Mouse (Mus musculus): ENCODE measurements around the gene Rfk. TPM values are rescaled to one million over a fixed set of nuclear protein-coding genes. Genes with fewer than 3 reads are reported as not detected.

Rfk gene
- total and polyA plus RNA-seq, 2 experiments, result 43.8 to 53.3 TPM

DNA sequence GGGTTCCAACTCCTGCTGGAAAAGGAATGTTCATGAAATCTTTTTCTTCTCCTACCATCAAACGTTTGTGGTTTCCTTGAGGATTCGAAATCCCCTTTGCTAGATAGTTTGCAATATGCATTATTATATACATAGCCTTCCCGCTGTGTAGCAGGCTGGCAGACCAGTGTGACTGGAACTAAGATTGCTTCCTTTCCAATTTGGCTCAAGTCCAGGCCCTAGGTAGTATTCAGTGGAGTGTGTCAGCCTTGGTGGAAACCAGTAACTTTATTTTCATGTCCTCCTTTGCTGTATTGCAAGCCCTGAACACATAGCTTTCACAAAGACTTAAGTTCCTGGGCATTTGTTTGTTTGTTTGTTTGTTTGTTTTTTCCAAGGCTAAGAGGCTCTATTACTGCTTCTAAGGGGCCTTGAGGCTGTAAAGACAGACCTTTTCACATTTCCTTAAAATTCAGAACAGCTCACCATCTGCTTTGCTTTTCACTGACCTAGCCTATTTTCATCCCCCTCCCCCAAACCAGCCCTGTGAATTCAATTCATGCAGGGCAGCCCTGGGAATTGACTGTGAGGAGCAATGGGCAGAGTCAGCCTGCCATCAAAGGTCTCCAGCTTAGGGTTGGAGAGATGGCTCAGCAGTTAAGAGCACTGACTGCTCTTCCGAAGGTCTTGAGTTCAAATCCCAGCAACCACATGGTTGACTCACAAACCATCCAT is 45.8 kb downstream of the Rfk start:
- no peak for TF ChIP-seq POLR2A (IDR thresholded peaks at IDR 0.05; ENCODE audit: extremely low read depth, insufficient read depth, low read length)
- no peak for TF ChIP-seq CTCF (IDR thresholded peaks at IDR 0.05; ENCODE audit: low read depth, low read length)
- Histone ChIP-seq H3K79me2 (ENCODE audit: control insufficient read depth, insufficient read depth, low read length) (no peaks in the 10 kb centered on the region), H3K4me3 (ENCODE audit: insufficient read depth, low read depth, low read length) (no peak overlapping the region), H3K27me3 (ENCODE audit: control insufficient read depth, insufficient read depth, low read length) (no peaks in the 10 kb centered on the region), H3K36me3 (ENCODE audit: control insufficient read depth, insufficient read depth, low read length) (no peaks in the 10 kb centered on the region), H3K27ac (replicated peaks; ENCODE audit: insufficient read depth, low read depth, low read length) (no peak overlapping the region), H3K9ac (ENCODE audit: low read depth, low read length) (no peak overlapping the region), H3K4me1 (ENCODE audit: control insufficient read depth, insufficient read depth, low read length) (peaks cover 1% of the 10 kb centered on the region; the same call in 1 of the 2 replicates)
- no peak for DNase-seq (ENCODE audit: extremely low read depth, low read depth, low spot score)
- WGBS, result 79% methylated on average over 4 of the region's 4 CpGs

DNA sequence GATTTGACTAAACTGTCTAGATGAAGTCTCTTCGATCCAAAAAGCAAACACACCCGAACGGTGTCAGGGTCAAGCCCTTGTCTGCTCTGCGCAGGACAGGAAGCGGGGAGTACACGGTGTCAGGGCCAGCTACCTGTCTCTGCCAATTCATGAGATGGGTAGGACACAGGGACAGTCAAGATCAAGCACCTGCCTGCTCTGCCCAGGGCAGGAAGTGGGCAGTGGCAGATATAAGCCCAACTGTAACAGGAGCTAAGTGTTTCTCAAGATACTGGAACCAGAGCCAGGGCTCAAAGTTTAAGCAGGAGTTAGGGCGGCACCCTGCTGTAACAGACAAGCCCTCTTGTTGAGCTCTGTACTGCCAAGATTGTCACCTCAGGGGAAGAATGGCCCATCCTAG is 49.7 kb downstream of the Rfk start:
- no peaks in the 10 kb centered on the region for H3K79me2 ChIP-seq (ENCODE audit: control insufficient read depth, insufficient read depth, low read length)
- peak; percentile 83 for DNase-seq (ENCODE audit: extremely low read depth, low read depth, low spot score)
- WGBS, result 22% methylated on average over 7 of the region's 7 CpGs
- no peak overlapping the region for H3K9ac ChIP-seq (ENCODE audit: low read depth, low read length)
- TF ChIP-seq POLR2A (IDR thresholded peaks at IDR 0.05; ENCODE audit: extremely low read depth, insufficient read depth, low read length) (no peak), CTCF (IDR thresholded peaks at IDR 0.05; ENCODE audit: low read depth, low read length) (no peak)
- H3K27me3 ChIP-seq (ENCODE audit: control insufficient read depth, insufficient read depth, low read length), result no peaks in the 10 kb centered on the region
- 0 out of 2 replicates have a peak overlapping the region, but pooled peaks have one; percentile 1 for H3K27ac ChIP-seq (replicated peaks; ENCODE audit: insufficient read depth, low read depth, low read length)
- H3K4me3 ChIP-seq (ENCODE audit: insufficient read depth, low read depth, low read length), result no peak overlapping the region
- H3K36me3 ChIP-seq (ENCODE audit: control insufficient read depth, insufficient read depth, low read length), result no peaks in the 10 kb centered on the region
- H3K4me1 ChIP-seq (ENCODE audit: control insufficient read depth, insufficient read depth, low read length), result peaks cover 1% of the 10 kb centered on the region; the same call in 1 of the 2 replicates

Other genes with a start within 250 kb of the Rfk start
- 0.55 and 0.81 TPM in 2 replicates for gene Gcnt1, start 21.2 kb upstream of the Rfk start, total RNA-seq (2014; rRNA removed)
- 0.05 and 0.17 TPM in 2 replicates for gene Gcnt1, start 21.2 kb upstream of the Rfk start, polyA plus RNA-seq (2012; rRNA removed)